Mouse (Mus musculus) kidney, embryonic 16.5 days (tissue): Measurements from ENCODE around the gene Fkbp15. TPM values are rescaled to one million over a fixed set of nuclear protein-coding genes. Genes with fewer than 3 reads are reported as not detected.

Experiments
- ATAC-seq: fragments of 200-750 bp; cut with Nextera tagmentation; 2 replicates; pipeline ENCODE4 v1.8.0; 2017; ENCODE audit warnings: moderate TSS enrichment; ENCODE audit not compliant: low FRiP score, low TSS enrichment
- H3K27ac ChIP-seq: fragments of 300-500 bp; sonication (generic); 2 replicates; pipeline ENCODE4 v1.5.1; 2014; ENCODE audit warnings: low read length
- H3K27me3 ChIP-seq: fragments of 300-500 bp; sonication (generic); 2 replicates; pipeline ENCODE4 v1.6.1; 2014; ENCODE audit warnings: low read length, control low read depth, mixed read lengths; ENCODE audit not compliant: insufficient read depth
- H3K36me3 ChIP-seq: fragments of 300-500 bp; sonication (generic); 2 replicates; pipeline ENCODE4 v1.6.1; 2014; ENCODE audit warnings: low read length, control low read depth, mixed read lengths; ENCODE audit not compliant: insufficient read depth
- H3K4me1 ChIP-seq: fragments of 300-500 bp; sonication (generic); 2 replicates; pipeline ENCODE4 v1.6.1; 2014; ENCODE audit warnings: low read length, control low read depth, mixed read lengths; ENCODE audit not compliant: insufficient read depth
- H3K4me2 ChIP-seq: fragments of 300-500 bp; sonication (generic); replicated peaks from 2 replicates; pipeline ENCODE4 v1.6.1; 2014; ENCODE audit warnings: low read depth, low read length
- H3K4me3 ChIP-seq: fragments of 300-500 bp; sonication (generic); 2 replicates; pipeline ENCODE4 v1.5.1; 2014; ENCODE audit warnings: mild to moderate bottlenecking, low read length
- H3K9ac ChIP-seq: fragments of 300-500 bp; sonication (generic); replicated peaks from 2 replicates; pipeline ENCODE4 v1.6.1; 2014; ENCODE audit warnings: low read length
- H3K9me3 ChIP-seq: fragments of 300-500 bp; sonication (generic); 2 replicates; pipeline ENCODE4 v1.6.1; 2016; ENCODE audit warnings: low read length, control low read depth
- WGBS: fragments of 180-500 bp; shearing (Covaris S2); extraction: QIAGEN DNeasy Blood & Tissue Kit; methylation state at CpG from one replicate; pipeline ENCODE4 v1.1.7; 2014; 5-methylcytosine and 5-hydroxymethylcytosine counted together
- polyA plus RNA-seq: library from polyadenylated mRNA; unstranded; fragments of >200 nt; fragmentation: Nextera tagmentation; extraction: Ambion mirVana; gene quantifications from 2 replicates; pipeline ENCODE4 v1.2.1, GENCODE M21; 2015

Gene Fkbp15
- polyA plus RNA-seq, 1 experiment from 2014 or later, result 26.2 TPM

DNA sequence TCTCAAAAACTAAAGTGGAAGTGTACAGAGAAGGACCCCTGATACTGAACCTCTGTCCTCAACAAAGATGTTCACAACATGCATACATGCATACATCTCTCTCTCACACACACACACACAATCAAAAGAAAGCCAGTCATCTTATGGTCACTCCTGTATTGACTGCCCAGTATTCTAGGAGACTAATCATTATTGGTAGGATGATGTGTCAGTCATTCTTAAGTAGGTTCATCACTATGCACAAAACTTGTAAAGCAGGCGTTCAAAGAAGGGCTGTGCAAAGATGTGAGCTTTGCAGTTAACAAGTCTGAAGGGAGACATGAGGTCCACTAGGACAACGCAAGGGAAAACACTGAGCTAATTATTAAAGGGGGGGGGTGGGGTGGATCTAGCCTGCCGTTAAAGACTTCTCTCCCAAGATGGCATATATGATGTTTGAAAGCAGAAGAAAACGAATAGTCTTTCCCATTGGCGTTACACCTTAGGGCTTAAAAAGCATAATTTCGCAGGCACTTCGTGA lies 1.0 kb downstream of the Fkbp15 start:
- H3K27me3 ChIP-seq, result no peaks in the 10 kb centered on the region
- H3K4me2 ChIP-seq, result peak overlapping the region; percentile 87
- peaks cover 24% of the 10 kb centered on the region for H3K4me1 ChIP-seq
- WGBS, result 52% methylated on average over 7 of the region's 7 CpGs
- H3K27ac ChIP-seq, result peak overlapping the region; percentile 70
- peak overlapping the region; percentile 83 for H3K9ac ChIP-seq
- H3K36me3 ChIP-seq, result 0 out of 2 replicates have a peak, but pooled peaks cover 9% of the 10 kb centered on the region
- H3K4me3 ChIP-seq, result peak overlapping the region; percentile 76
- no peaks in the 10 kb centered on the region for H3K9me3 ChIP-seq
- no peak for ATAC-seq

DNA sequence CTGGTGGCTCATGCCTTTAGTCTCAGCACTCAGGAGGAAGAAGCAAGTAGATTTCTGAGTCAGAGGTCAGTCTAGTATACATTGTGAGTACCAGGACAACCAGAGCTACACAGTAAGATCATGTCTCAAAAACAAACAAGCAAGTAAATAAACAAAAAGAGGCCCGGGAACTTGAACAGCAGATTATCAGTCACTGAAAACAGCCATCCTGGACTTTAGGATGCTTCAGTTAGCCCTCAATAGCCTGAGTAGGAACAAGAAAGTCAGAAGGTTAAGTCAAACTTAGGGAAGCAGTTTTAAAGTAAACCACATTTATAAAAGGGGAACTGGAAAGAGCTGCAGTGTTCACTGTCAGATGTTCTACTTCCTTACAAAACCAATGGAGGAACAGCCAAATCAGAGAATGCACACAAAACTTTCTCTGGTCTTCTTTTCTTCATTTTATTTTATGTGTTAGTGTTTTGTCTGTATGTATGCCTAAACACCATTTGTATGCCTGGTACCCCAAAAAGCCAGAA lies 2.7 kb downstream of the Fkbp15 start:
- Histone ChIP-seq H3K9me3 (no peaks in the 10 kb centered on the region), H3K9ac (no peak overlapping the region), H3K36me3 (0 out of 2 replicates have a peak, but pooled peaks cover 11% of the 10 kb centered on the region), H3K27me3 (no peaks in the 10 kb centered on the region), H3K4me2 (no peak overlapping the region), H3K4me1 (peaks cover 24% of the 10 kb centered on the region), H3K4me3 (no peak overlapping the region), H3K27ac (no peak overlapping the region)
- WGBS, result 93% methylated on average over 1 of the region's 1 CpGs
- ATAC-seq, result no peak

DNA sequence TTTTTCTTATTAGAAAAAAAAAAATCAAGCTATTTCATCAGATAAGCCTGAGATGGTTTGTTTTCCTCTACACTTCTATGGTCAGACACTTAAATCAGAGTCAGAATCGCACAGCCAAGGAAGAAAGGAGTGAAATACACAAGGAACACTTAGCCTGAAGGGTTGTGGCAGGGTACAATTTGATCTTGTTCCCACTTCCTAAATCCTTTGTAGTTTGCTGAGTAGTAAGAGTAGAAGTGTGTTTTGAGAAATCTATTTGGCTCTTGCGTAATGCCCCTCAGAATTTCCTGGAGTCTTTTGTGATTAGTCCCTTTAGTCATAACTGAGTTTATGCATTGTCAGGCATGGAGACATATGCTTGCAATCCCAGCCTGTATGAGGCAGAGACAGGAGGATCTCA lies 11.0 kb downstream of the Fkbp15 start:
- Histone ChIP-seq H3K9me3 (no peaks in the 10 kb centered on the region), H3K4me2 (no peak overlapping the region), H3K27ac (no peak overlapping the region)

DNA sequence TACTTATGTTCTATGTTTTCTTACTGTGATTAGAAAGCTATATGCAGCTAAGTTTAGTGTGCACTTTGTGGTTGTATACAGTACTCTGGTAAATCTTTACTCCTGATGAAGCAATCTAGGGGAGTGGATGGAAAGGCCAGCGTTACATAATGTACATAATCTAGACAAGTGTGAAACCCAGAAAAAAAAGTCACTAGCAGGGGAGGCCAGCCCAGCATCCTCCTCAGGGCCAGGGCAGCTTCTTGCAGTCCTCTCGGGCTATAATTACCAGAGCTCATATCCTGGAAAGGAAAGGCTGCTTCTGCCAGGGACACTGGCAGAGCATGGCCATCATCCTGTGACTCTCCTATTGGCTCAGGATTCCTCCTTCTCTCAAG lies 12.0 kb downstream of the Fkbp15 start:
- Histone ChIP-seq H3K9ac (0 out of 2 replicates have a peak overlapping the region, but pooled peaks have one; percentile 30), H3K27ac (peak overlapping the region; percentile 81), H3K4me1 (peaks cover 3% of the 10 kb centered on the region; the same call in 1 of the 2 replicates), H3K9me3 (no peaks in the 10 kb centered on the region), H3K4me3 (no peak overlapping the region), H3K36me3 (peaks cover 29% of the 10 kb centered on the region), H3K27me3 (no peaks in the 10 kb centered on the region), H3K4me2 (no peak overlapping the region; the same call in 1 of the 2 replicates)
- ATAC-seq, result peak; percentile 23; the same call in 1 of the 2 replicates
- 58% methylated on average over 2 of the region's 2 CpGs for WGBS

More for the DNA sequence above, 11.0 kb downstream of the Fkbp15 start:
- ATAC-seq, result no peak
- no peaks in the 10 kb centered on the region for H3K27me3 ChIP-seq
- peaks cover 3% of the 10 kb centered on the region; the same call in 1 of the 2 replicates for H3K4me1 ChIP-seq
- WGBS, result 97% methylated on average over 2 of the region's 2 CpGs
- peaks cover 26% of the 10 kb centered on the region for H3K36me3 ChIP-seq
- no peak overlapping the region for H3K9ac ChIP-seq
- H3K4me3 ChIP-seq, result no peak overlapping the region

- H3K27me3 ChIP-seq, result no peaks in the 10 kb centered on the region
- H3K9ac ChIP-seq, result no peak overlapping the region
- ATAC-seq, result peak; percentile 84
- H3K4me3 ChIP-seq, result no peak overlapping the region
- H3K27ac ChIP-seq, result peak overlapping the region; percentile 81
- no peak overlapping the region; the same call in 1 of the 2 replicates for H3K4me2 ChIP-seq
- H3K36me3 ChIP-seq, result peaks cover 29% of the 10 kb centered on the region
- H3K9me3 ChIP-seq, result no peaks in the 10 kb centered on the region
- H3K4me1 ChIP-seq, result peaks cover 3% of the 10 kb centered on the region; the same call in 1 of the 2 replicates
- WGBS, result 45% methylated on average over 9 of the region's 9 CpGs
Measured at GRCm38 (mm10) chr4:62347605-62348328, 12.6 kb downstream of the Fkbp15 start.

- peaks cover 3% of the 10 kb centered on the region; the same call in 1 of the 2 replicates for H3K4me1 ChIP-seq
- H3K27ac ChIP-seq, result no peak overlapping the region
- no peak for ATAC-seq
- H3K4me3 ChIP-seq, result no peak overlapping the region
- H3K9ac ChIP-seq, result no peak overlapping the region
- no peak overlapping the region for H3K4me2 ChIP-seq
- H3K36me3 ChIP-seq, result peaks cover 27% of the 10 kb centered on the region
- H3K27me3 ChIP-seq, result no peaks in the 10 kb centered on the region
- H3K9me3 ChIP-seq, result no peaks in the 10 kb centered on the region
- 74% methylated on average over 4 of the region's 4 CpGs for WGBS
Measured at GRCm38 (mm10) chr4:62345827-62346226, 14.5 kb downstream of the Fkbp15 start.

DNA sequence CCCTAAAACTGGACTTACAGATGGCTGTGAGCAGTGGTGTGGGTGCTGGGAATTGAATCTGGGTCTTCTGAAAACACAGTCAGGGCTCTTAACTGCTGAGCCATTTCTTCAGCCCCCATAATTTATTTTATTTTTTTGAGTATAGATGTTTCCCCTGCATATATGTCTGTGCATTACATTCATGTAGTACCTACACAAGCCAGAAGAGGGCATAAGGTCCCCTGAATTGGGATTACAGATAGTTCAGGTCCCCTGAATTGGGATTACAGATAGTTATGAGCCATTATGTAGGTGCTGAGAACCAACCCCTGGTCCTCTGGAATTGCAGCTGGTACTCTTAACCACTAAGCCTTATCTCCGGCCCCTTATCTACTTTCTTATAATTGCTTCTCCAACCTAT lies 16.3 kb downstream of the Fkbp15 start:
- Histone ChIP-seq H3K36me3 (peaks cover 31% of the 10 kb centered on the region), H3K9ac (no peak overlapping the region), H3K9me3 (no peaks in the 10 kb centered on the region), H3K27me3 (no peaks in the 10 kb centered on the region), H3K4me3 (no peak overlapping the region), H3K27ac (no peak overlapping the region), H3K4me2 (no peak overlapping the region), H3K4me1 (peaks cover 3% of the 10 kb centered on the region; the same call in 1 of the 2 replicates)
- 96% methylated on average over 1 of the region's 1 CpGs for WGBS
- ATAC-seq, result no peak

DNA sequence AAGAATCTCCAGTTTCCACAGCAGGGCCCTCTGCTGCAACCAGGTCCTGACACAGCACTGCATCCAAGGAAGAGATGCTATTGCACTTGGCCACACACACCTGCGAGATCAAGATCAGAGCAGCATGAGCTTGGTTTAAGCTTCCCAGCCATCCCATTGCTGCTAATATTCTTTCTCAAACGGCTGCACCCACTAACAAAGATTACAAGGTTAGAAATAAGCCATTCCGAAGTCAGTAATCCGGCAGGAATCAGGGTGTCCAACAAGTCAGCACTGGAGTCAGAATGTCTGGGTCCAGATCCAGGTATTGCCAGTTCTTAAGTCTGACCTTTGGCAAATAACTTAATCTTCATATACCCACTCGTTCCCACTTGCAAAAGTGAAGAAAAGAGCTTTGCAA lies 21.8 kb downstream of the Fkbp15 start:
- no peak overlapping the region for H3K27ac ChIP-seq
- peaks cover 30% of the 10 kb centered on the region for H3K36me3 ChIP-seq
- no peaks in the 10 kb centered on the region for H3K9me3 ChIP-seq
- H3K4me3 ChIP-seq, result no peak overlapping the region
- no peaks in the 10 kb centered on the region for H3K27me3 ChIP-seq
- no peak overlapping the region for H3K4me2 ChIP-seq
- no peak for ATAC-seq
- H3K4me1 ChIP-seq, result no peaks in the 10 kb centered on the region
- 90% methylated on average over 5 of the region's 5 CpGs for WGBS
- H3K9ac ChIP-seq, result no peak overlapping the region

GRCm38 (mm10) chr4:62331977-62332376 lies 28.4 kb downstream of the Fkbp15 start:
- H3K9ac ChIP-seq, result no peak overlapping the region
- 78% methylated on average over 5 of the region's 5 CpGs for WGBS
- no peak for ATAC-seq
- H3K4me2 ChIP-seq, result no peak overlapping the region
- H3K4me3 ChIP-seq, result no peak overlapping the region
- no peaks in the 10 kb centered on the region for H3K27me3 ChIP-seq
- no peaks in the 10 kb centered on the region for H3K9me3 ChIP-seq
- H3K27ac ChIP-seq, result no peak overlapping the region
- H3K36me3 ChIP-seq, result peaks cover 39% of the 10 kb centered on the region
- H3K4me1 ChIP-seq, result no peaks in the 10 kb centered on the region
